Mouse (Mus musculus) forebrain, embryonic 10.5 days (tissue): ENCODE data around the gene Aspscr1. TPM values are rescaled to one million over a fixed set of nuclear protein-coding genes. Genes with fewer than 3 reads are reported as not detected.

Experiments used
- DNase-seq: peaks from one replicate; pipeline ENCODE4 v3.0.0-alpha.2; 2017; ENCODE audit warnings: low spot score; ENCODE audit errors: extremely low spot score
- H3K27ac ChIP-seq: fragments of 300-500 bp; sonication (generic); 2 replicates; pipeline ENCODE4 v1.5.1; 2016; ENCODE audit warnings: mild to moderate bottlenecking
- H3K27me3 ChIP-seq: fragments of 300-500 bp; sonication (generic); 2 replicates; pipeline ENCODE4 v1.6.1; 2016; ENCODE audit warnings: mild to moderate bottlenecking; ENCODE audit not compliant: poor library complexity, severe bottlenecking
- H3K36me3 ChIP-seq: fragments of 300-500 bp; sonication (generic); replicated peaks from 2 replicates; pipeline ENCODE4 v1.6.1; 2016; ENCODE audit warnings: mild to moderate bottlenecking, moderate library complexity
- H3K4me1 ChIP-seq: fragments of 300-500 bp; sonication (generic); 2 replicates; pipeline ENCODE4 v1.6.1; 2016
- H3K4me3 ChIP-seq: fragments of 300-500 bp; sonication (generic); 2 replicates; pipeline ENCODE4 v1.5.1; 2016; ENCODE audit warnings: mild to moderate bottlenecking, moderate library complexity
- H3K9me3 ChIP-seq: fragments of 300-500 bp; sonication (generic); 2 replicates; pipeline ENCODE4 v1.6.1; 2016; ENCODE audit warnings: mild to moderate bottlenecking, moderate library complexity
- WGBS: fragments of 180-500 bp; shearing (Covaris S2); methylation state at CpG from one replicate; pipeline ENCODE4 v1.1.7; 2016; 5-methylcytosine and 5-hydroxymethylcytosine counted together
- polyA plus RNA-seq: library from polyadenylated mRNA; unstranded; fragments of >200 nt; fragmentation: Nextera tagmentation; extraction: Ambion mirVana; gene quantifications from 2 replicates; pipeline ENCODE4 v1.2.1, GENCODE M21; 2016

The Aspscr1 gene
- polyA plus RNA-seq, 1 experiment from 2014 or later, result 142 TPM

DNA sequence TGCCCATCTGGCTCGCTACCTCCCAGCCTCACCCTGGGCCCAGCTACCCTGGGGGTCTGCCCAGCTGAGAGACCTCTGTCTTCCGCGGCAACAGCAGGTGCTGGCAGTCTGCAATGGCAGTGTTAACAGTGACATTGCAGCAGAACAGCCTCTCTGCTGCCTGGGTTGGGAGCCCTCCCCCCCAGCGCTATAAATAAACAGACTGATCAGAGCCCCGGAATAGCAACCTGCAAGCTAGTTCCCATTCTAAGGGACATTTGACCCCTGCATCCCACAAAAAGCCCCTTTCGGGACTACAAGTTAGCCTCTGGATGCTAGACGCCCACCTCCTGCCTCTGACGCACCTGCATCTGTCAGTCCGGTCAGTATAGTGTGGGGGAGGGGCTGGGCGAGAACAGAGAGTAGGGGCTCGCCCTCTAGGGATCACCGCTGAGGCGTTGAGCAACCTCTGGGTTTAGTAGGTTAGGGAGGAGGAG is 24.7 kb upstream of the Aspscr1 start, which contains the start of gene Myadml2:
TSS of gene Myadml2 (minus strand) at position 158 of the 476 bp plus-strand sequence.
- no peak for DNase-seq
- Histone ChIP-seq H3K4me1 (peaks cover 23% of the 10 kb centered on the region), H3K27me3 (peaks cover 25% of the 10 kb centered on the region), H3K9me3 (no peaks in the 10 kb centered on the region), H3K27ac (peak within 1 kb of the TSS; percentile 32), H3K36me3 (no peaks in the 10 kb centered on the region), H3K4me3 (peak within 1 kb of the TSS; percentile 33)
- WGBS, result 8% methylated on average over 13 of the region's 13 CpGs

DNA sequence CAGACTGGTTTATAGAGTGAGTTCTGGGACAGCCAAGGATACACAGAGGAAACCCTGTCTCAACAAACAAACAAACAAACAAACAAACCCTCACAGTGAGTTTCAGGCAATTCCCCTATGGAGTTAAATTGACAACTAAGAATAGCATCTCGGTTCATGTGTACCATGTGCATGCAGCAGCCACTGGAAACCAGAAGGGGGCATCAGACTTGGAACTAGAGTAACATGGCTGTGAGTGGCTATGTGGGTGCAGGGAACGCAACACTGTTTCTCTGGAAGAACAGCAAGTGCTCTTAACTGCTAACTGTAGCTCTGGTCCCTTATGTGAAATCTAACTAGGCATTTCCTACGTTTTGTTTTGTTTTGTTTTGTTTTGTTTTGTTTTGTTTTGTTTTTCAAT is 20.9 kb upstream of the Aspscr1 start:
- Histone ChIP-seq H3K9me3 (no peaks in the 10 kb centered on the region), H3K4me1 (peaks cover 12% of the 10 kb centered on the region), H3K27me3 (peaks cover 45% of the 10 kb centered on the region), H3K27ac (no peak overlapping the region), H3K36me3 (no peaks in the 10 kb centered on the region), H3K4me3 (no peak overlapping the region)
- WGBS, result 68% methylated on average over 3 of the region's 3 CpGs
- no peak for DNase-seq

DNA sequence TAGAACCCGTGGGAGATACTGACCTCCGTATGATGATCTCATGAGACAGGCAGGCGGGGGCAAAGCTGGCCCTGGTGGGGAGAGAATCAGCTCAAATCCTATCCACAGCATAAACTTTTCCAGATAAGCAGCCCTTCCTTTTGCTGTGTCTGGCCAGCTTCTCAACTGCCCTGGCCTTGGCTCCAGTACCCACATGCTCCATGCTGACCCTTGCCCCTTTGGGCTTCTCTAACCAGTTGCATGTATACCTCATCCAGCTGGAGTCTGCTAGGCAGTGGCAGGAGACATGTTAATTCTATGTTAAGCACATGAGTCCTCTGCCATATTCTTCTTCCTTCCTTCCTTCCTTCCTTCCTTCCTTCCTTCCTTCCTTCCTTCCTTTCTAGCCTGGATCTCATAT is 18.0 kb upstream of the Aspscr1 start:
- no peak for DNase-seq
- Histone ChIP-seq H3K4me1 (peaks cover 13% of the 10 kb centered on the region), H3K27ac (no peak overlapping the region), H3K27me3 (peaks cover 57% of the 10 kb centered on the region), H3K4me3 (no peak overlapping the region), H3K9me3 (no peaks in the 10 kb centered on the region), H3K36me3 (no peaks in the 10 kb centered on the region)
- WGBS, result 67% methylated on average over 3 of the region's 3 CpGs

DNA sequence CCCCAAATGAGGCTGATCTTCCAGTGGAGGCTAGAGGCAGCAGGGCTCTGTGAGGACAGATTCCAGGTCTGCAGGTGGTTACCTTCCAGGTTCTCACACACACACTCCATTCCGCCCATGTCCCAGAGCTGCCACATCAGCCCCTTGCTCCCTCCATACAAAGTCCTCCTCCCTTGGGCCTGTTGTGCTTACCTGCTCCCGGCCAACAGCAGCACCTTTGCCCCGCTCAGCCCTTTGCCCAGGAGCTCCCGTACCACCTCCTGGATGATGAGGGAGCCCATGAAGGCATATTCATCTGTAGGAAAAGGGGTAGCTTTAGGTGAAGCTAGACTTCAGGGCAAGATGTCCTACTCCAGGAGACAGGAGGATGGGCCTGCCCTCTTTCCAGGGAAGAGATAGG is 15.5 kb upstream of the Aspscr1 start:
- Histone ChIP-seq H3K36me3 (no peaks in the 10 kb centered on the region), H3K4me3 (no peak overlapping the region), H3K4me1 (peaks cover 31% of the 10 kb centered on the region), H3K27me3 (peaks cover 78% of the 10 kb centered on the region), H3K27ac (no peak overlapping the region), H3K9me3 (no peaks in the 10 kb centered on the region)
- WGBS, result 88% methylated on average over 4 of the region's 4 CpGs
- DNase-seq, result no peak

DNA sequence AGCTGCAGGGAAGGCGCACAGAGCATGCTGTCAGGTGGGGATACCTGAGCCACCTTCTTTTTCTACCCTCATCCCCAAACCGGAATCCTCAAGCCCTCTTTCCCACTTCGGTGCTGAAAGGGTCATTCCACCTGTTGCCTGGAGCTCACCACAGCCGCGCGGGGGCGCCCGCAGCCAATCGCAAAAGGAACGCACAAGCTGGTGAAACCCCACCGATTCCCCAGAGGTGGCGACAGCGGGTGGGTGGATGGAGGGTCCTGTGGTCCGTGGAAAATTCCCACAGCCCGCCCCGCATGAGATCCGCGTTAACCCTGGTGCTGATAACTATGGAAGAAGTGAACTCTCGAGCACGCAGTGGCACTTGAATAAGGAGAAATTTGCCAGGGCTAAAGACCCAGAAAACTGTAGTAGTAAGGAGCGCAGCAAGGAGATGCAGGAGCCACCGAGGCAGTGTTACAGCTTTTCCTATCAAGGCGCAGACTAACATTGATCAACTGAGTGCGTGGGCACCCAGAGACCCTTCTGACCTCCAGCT is 13.8 kb upstream of the Aspscr1 start:
- Histone ChIP-seq H3K4me3 (peak overlapping the region; percentile 53), H3K36me3 (no peaks in the 10 kb centered on the region), H3K27me3 (peaks cover 92% of the 10 kb centered on the region), H3K27ac (no peak overlapping the region), H3K4me1 (peaks cover 43% of the 10 kb centered on the region), H3K9me3 (no peaks in the 10 kb centered on the region)
- peak; percentile 76 for DNase-seq
- 3% methylated on average over 24 of the region's 24 CpGs for WGBS

DNA sequence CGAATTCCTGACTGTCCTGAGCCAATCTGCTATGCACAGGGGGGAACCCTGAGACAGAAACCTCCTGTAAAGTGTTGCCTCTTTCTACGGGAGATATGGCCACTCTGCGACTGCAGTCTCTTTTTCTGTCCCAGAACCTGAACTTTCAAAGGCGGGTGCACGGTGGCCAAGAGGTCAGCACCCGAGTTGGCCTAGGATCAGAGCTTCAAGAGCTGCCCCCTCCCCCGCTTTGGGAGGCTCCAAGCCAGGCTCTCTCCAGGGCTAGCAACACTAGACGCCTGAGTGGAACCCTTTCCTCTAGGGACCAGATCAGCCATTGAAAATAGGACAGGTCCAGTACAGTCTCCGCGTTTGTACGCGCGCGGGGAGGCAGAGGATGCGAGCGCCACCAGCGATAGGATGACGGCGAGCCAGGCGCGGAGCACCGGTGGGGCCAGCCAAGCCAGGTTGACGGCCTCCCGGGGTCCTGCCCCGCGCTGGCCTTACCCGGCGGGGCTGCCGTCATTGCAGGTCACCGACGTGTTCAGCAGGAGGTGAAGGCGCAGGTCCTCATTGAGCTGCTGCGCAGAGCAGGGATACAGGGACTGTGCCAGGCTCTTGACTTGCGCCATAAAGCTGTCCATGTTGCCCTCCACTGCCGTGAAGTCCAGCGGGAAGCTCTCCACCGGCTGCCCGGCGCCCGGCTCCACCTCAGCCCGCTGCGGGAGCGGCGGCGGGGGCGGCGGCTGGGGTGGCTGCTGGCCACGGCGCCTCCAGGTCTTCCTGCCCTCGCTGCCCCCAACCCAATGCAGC is 13.1 kb upstream of the Aspscr1 start:
- WGBS, result 3% methylated on average over 50 of the region's 50 CpGs
- H3K27me3 ChIP-seq, result peaks cover 95% of the 10 kb centered on the region
- no peaks in the 10 kb centered on the region for H3K36me3 ChIP-seq
- H3K4me3 ChIP-seq, result peak overlapping the region; percentile 53
- peak overlapping the region; percentile 65 for H3K27ac ChIP-seq
- peaks cover 43% of the 10 kb centered on the region for H3K4me1 ChIP-seq
- DNase-seq, result peak; percentile 29
- H3K9me3 ChIP-seq, result no peaks in the 10 kb centered on the region

DNA sequence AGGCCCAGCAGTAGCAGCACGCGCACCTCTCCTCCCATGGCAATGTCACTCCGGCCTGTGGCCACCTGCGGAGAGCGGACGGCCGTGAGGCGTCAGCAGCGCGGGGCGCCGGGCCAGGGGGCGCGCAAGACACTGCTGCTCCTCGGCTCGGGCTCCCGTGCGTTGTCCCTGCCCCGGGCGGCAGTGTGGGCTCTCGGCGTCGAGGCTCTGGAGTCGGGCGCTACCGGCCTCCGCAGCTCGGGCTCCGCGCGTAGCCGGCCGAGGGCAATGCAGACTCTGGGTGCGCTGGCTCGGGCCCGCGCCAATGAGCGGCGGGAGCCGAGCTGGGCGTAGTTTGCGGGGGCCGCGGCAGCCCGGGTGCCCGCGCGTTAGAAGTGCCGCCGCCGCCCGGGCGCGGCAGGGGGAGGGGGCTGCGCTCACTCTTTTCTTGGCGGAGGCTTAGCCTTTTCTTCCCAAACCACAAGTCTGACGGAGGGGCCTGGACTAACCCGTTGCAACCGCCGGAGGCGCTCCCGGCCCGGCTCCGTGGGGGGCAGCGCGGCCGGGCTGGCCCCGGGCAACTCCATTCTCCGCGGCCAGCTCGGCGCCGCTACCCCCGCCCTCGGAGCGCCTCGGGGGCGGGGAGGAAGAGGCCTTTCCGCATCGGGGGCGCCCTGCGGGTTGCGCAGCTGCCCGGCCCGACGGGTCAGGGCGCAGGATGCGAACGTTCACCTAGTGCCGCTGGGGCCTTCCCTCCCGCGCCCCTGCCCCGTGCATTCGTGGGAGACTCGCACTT is 12.3 kb upstream of the Aspscr1 start:
- WGBS, result under 1% methylated on average over 94 of the region's 95 CpGs
- peak; percentile 49 for DNase-seq
- Histone ChIP-seq H3K27ac (peak overlapping the region; percentile 65), H3K4me1 (peaks cover 43% of the 10 kb centered on the region), H3K27me3 (peaks cover 99% of the 10 kb centered on the region), H3K9me3 (no peaks in the 10 kb centered on the region), H3K36me3 (no peaks in the 10 kb centered on the region), H3K4me3 (peak overlapping the region; percentile 53)

DNA sequence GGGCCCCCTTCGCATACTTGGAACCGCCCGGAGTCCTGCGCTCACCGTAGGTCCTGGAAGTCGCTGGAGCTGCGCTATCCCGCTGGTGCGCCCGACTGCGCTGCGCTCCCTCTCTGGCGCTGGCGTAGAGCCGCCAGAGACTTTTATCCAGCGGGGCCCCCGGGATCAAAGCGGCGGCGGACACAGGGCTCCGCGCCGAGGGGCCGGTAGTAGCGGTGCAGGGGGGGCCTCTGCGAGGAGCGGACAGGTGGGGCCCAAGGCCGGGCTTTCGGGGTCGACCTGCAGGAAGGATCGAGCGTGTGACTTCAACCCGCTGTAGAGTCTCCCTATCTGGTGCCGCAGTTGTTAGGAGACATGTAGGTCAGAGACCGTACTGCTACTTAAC is 11.7 kb upstream of the Aspscr1 start, which contains the start of gene Notum:
TSS of gene Notum (minus strand) at position 100 of the 385 bp plus-strand sequence.
- Histone ChIP-seq H3K27ac (peak within 1 kb of the TSS; percentile 65), H3K27me3 (peaks cover 97% of the 10 kb centered on the region), H3K4me3 (peak within 1 kb of the TSS; percentile 53), H3K4me1 (peaks cover 45% of the 10 kb centered on the region), H3K36me3 (no peaks in the 10 kb centered on the region), H3K9me3 (no peaks in the 10 kb centered on the region)
- WGBS, result under 1% methylated on average over 35 of the region's 35 CpGs
- DNase-seq, result peak; percentile 28

DNA sequence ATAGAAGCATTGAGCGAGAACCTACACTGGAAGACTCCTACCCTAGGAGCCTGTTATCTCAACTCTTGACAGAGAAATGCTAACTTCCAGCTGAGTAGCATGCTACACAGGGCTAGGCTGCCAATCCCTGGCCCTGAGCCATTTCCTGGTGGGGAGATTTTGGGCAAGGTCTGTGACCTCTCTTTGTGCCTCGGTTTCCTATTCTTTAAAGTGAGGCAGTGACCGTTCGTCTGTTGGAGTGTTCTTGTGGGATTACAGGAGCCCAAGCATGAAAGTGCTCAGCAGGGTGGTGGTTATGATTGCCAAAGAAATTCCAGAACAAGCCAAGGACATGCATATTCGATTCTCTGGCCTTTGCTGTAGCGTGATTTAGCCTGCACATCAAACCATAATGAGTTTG is 10.0 kb upstream of the Aspscr1 start:
- Histone ChIP-seq H3K27me3 (peaks cover 83% of the 10 kb centered on the region), H3K4me3 (no peak overlapping the region), H3K27ac (no peak overlapping the region), H3K9me3 (no peaks in the 10 kb centered on the region), H3K4me1 (peaks cover 54% of the 10 kb centered on the region), H3K36me3 (no peaks in the 10 kb centered on the region)
- WGBS, result 57% methylated on average over 6 of the region's 6 CpGs
- DNase-seq, result no peak

DNA sequence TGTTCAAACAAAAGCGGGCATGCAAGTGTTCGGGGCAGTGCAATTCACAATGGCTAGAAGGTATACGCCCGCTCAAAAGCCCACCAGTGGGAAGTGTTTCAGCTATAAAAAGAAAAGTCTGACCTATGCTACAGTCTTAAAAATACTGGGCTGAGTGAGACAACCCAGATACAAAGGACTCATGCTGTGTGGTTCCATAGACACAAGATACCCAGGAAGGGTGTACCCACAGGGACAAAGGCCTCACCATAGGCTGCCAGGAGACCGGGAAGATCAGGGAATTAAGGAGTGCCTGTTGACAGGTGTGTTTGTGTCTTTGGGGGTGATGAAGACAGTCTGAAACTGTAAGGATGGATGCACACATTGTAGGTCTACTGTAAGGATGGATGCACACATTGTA is 9.1 kb upstream of the Aspscr1 start:
- no peaks in the 10 kb centered on the region for H3K36me3 ChIP-seq
- H3K4me1 ChIP-seq, result peaks cover 51% of the 10 kb centered on the region
- H3K9me3 ChIP-seq, result no peaks in the 10 kb centered on the region
- WGBS, result 75% methylated on average over 5 of the region's 5 CpGs
- peaks cover 73% of the 10 kb centered on the region for H3K27me3 ChIP-seq
- no peak overlapping the region for H3K27ac ChIP-seq
- DNase-seq, result no peak
- no peak overlapping the region for H3K4me3 ChIP-seq

DNA sequence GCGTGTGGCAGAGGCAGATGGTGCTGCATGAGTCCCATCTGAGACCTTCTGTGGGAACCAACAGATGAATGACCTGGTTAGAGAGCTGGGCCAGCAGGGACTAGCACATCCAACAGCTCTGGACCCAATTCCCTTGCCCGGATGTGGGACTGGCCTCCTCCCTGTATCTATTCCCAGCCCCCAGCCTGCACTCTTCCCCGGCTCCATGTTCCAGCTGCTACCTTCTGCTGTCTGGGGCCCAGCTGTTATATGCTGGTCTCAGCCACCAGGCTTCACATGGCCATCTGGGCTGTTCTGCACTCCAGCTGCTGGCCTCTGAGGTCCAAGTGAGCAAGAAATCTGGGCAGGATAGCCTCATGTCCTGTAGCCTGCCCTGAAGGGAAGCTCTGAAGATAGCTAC is 7.4 kb upstream of the Aspscr1 start:
- Histone ChIP-seq H3K27ac (no peak overlapping the region), H3K4me3 (no peak overlapping the region), H3K9me3 (no peaks in the 10 kb centered on the region), H3K4me1 (peaks cover 34% of the 10 kb centered on the region), H3K27me3 (peaks cover 57% of the 10 kb centered on the region), H3K36me3 (no peaks in the 10 kb centered on the region)
- DNase-seq, result no peak
- 86% methylated on average over 3 of the region's 3 CpGs for WGBS

DNA sequence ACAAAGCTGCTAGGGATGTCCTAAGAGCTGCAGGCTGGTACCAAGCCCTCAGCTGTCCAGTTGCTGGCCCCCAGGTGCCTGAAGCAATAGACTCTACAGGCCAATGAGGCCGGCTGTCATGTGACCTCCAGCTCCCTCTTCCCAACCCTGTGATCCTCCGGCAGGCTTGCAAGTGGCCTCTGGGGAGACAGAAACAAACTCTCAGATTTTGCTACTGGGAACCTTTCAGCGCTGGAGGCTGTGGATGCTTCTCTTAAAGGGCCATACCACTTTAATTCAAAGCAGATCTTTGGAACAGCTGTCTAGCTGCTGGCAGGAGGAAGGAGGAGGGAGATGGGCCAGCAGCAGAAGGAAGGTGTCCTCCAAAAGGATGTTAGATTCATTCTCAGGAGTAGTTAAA is 6.2 kb upstream of the Aspscr1 start:
- Histone ChIP-seq H3K27me3 (peaks cover 44% of the 10 kb centered on the region), H3K27ac (no peak overlapping the region), H3K4me3 (no peak overlapping the region), H3K4me1 (peaks cover 23% of the 10 kb centered on the region), H3K9me3 (no peaks in the 10 kb centered on the region), H3K36me3 (no peaks in the 10 kb centered on the region)
- 6% methylated on average over 3 of the region's 3 CpGs for WGBS
- peak; percentile 31 for DNase-seq
